Mouse (Mus musculus): Measurements from ENCODE around the gene Rgcc. TPM values are rescaled to one million over a fixed set of nuclear protein-coding genes. Genes with fewer than 3 reads are reported as not detected.

Gene Rgcc
- 20.3 and 20.8 TPM in 2 replicates for total RNA-seq (2017)

DNA sequence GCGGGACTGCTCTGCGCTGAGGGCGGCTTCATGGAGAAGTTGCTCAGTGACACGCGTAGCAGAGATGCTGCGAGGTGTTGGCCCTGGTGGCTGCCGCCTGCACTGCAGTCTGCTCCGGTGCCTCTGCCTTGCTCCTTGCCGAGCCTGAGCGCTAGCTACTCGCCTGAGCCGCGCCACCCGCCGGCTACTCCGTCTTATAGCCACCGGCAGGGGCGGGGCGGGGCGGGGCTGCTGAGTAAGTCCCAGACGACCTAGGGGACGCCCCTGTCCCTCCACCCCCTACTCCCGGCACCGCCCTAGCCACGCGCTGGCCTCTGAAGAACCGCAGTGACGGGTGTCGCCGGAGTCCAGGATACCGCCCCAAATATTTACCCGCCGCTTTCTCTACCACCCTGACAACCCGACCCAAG lies at the start of gene Rgcc:
Rgcc (minus strand) TSS at position 180 of the 410 bp plus-strand sequence.
- ATAC-seq (ENCODE audit: extremely low read depth, insufficient number of reproducible peaks, low FRiP score, poor library complexity, severe bottlenecking) = peak; percentile 94

DNA sequence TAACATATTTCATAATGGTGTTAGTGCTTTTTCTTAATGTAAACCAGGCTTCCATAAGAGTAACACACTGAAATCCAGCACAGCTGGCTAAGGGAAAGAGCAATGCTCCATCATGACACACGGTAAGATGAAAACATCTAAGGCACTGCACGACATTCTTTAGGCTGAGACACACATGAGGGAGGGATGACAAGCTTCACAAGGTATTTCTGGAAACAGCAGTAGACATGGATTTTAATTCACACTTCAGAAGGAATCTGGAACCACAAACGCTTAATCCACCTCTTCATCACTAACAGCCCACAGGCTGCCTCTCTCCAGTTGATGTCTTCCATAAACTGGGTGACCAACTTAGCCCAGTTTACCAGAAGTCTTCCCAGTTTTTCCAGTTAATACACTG lies 44.9 kb upstream of the Rgcc start:
- no peak for ATAC-seq (ENCODE audit: extremely low read depth, insufficient number of reproducible peaks, low FRiP score, poor library complexity, severe bottlenecking)

DNA sequence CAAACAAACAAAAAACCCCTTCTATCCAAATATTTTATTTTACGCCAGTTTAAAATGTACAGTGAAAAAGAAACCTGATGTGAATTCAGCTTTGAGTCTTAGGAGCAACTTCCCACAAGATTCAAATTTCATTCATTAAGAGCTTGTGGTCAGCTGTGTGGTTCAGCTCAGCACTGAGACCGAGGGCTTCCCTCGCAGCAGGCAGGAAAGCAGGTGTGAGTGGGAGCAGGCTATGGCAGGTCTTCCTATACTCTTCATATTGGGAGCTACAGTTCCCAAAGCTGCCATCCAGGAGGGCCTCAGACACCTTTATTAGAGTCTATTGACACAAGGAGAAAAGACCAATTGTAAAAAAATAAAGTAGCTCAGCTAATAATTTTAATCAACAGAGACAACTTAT lies 34.2 kb upstream of the Rgcc start:
- ATAC-seq (ENCODE audit: extremely low read depth, insufficient number of reproducible peaks, low FRiP score, poor library complexity, severe bottlenecking) = no peak

DNA sequence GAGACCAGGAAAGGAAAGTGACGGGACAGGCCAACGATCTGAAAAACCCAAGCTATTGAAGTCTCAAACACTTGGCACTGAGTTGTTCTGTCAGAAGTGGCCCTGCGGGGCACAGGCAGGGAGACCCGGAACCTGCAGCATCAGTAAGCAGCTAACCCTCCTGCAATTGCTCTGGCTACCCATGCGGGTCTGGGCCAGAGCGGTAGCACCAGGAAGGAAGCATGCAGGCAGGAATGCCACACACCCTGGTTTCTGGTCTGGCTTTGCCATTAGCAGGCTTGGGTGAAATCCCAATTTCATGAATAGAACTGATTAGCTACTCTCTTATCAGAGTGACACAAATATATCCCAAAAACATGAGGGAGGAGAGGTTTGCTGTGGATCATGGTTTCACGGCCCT lies 30.5 kb upstream of the Rgcc start:
- ATAC-seq (ENCODE audit: extremely low read depth, insufficient number of reproducible peaks, low FRiP score, poor library complexity, severe bottlenecking) = no peak

DNA sequence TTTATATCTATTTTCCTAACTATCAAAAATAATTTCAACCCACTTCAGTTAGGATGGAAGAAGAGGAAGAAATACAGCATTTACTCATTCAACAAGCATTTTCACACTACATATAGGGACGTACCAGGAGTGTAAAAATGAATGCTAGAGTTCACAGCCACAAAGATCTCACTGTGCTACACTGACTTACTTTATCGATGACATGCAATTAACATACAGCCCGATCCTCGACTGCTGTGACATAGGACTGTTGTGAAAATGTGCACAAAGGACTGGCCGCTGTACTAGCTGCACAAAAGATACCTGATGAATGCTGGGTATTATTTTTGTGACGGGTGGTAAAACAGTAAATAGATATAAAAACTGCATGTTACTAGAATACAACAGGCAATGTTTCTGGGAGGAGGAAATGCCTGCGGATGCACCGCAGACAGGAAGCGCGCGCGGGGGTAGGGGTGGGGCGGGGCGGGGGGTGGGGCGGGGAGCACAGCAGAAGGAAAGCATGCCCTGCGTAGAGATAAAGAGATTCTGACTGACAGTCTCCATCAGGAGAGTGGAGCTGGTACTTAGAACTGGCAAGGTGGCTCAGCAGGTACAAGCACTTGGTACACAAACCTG lies 29.6 kb upstream of the Rgcc start:
- ATAC-seq (ENCODE audit: extremely low read depth, insufficient number of reproducible peaks, low FRiP score, poor library complexity, severe bottlenecking) = peak; percentile 49; the same call in 1 of the 2 replicates

DNA sequence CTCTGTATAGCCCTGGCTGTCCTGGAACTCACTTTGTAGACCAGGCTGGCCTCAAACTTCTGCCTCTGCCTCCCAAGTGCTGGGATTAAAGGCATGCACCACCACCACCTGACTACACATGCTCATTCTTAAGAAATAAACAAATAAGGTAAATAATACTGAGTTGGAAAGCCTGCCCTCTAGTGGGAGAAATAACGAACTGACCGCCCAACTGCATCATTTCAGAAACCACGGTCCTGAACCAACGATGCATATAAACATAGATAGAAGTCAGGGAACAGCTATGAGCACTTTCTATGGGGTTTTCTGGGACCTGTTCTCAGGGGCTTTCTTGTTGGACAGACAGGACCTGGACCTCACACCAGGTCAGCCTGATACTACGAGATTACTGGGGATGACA lies 25.6 kb upstream of the Rgcc start:
- ATAC-seq (ENCODE audit: extremely low read depth, insufficient number of reproducible peaks, low FRiP score, poor library complexity, severe bottlenecking) = peak; percentile 60; the same call in 1 of the 2 replicates

DNA sequence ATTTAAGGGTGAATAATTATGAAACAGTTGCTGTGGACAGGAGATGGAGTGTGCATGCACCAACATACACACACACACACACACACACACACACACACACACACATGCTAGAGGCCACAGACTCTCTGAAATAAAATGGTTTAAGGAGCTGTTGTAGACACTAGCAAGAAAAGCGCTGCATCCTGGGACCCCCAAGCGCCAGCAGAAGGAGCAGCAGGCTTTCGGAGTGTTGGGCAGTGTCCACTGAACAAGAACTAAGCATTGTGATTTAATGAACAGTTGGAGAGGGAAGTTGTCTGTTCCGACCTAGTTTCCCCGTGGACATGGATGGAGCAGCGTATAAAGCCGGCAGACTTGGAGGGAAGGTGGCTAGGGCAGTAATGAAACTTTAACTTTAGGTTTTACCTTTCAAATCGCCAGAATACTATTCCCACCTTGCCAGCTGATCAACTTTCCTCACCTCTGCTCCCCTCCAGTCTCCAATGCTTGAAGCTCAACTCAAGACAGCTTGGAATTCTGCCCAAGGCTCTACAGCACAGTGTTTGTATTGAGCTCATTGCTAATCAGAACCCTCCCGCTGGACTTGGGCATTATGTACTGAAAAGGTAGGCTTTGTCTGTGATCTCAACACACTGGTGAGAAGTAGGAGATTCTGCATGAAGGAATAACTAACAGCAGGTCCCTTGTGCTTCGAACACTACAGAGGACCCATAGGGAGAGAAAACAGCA lies 22.8 kb upstream of the Rgcc start:
- ATAC-seq (ENCODE audit: extremely low read depth, insufficient number of reproducible peaks, low FRiP score, poor library complexity, severe bottlenecking) = no peak

DNA sequence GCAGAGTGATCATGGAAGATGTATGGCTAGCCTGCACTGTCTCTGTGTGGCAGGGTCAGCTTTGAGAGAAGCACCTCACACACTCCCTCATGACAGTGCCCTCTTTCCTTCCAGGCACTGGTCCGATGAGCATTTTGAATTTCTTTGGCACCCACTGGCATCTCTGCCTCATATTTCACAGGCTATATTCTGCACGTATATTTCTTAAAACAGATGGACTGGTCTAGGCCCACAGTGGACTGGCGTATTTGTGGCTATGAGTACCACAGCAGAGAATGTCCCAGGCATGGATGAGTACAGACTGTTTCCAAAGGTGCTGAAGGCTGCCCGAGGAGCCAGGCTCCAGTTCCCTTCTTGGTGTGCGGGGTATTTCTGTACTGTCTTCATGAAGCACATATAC lies 20.4 kb upstream of the Rgcc start:
- ATAC-seq (ENCODE audit: extremely low read depth, insufficient number of reproducible peaks, low FRiP score, poor library complexity, severe bottlenecking) = no peak

DNA sequence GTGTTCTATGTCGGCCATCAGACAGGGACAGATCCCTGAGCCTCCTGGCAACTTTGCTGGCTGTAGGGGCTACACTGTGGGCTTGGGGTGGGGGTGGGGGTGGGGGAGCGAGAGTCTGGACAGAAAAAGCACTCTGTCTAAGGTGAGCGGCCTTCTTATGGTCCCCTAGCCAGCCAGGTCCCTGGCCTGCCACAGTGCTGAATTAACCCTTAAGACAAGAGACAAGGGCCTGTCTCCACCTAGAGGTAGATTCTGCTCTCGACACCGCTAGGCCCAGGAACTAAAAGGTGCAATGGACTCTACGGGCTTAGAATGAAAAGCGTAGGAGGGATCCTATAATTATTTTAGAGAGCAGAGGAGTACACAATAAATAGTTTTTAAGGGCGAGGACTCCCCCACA lies 19.7 kb upstream of the Rgcc start:
- ATAC-seq (ENCODE audit: extremely low read depth, insufficient number of reproducible peaks, low FRiP score, poor library complexity, severe bottlenecking) = no peak

DNA sequence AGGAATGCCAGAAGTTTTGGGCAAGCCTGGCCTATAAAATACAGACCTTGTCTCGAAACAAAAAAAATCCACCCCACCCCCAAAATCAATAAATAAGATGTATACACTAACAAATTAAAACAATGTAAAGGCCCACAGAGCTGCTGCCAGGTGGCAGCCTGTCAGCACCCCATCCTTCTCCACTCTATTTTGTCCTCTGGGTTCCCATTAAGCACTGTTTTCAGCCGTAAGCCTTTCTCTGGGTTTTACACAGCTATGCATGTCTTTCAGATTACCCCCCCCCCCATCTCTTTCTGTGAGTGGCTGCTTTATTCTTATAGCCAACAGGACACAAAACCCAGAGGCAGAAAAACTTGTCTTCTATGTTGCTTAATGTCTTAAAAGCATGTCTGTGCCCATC lies 16.2 kb upstream of the Rgcc start:
- no peak for ATAC-seq (ENCODE audit: extremely low read depth, insufficient number of reproducible peaks, low FRiP score, poor library complexity, severe bottlenecking)

DNA sequence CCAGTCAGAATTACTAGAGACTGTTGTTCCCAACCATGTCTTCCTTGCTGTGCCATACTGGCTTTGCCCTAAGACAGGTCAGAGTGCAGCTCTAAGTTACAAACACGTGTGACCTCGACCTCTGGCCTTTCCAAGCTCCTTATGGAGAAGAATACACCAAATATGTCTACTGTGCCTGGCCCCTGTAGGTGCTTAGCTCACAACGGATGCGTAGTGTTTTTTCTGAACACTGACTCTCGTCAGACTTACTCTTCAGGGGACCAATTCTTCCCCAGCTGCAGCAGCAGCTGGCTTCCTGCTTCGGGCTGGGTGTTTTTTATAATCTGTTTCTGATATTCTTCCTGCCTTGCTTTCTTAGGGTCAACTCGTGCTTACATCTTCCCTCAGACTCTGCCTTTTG lies 14.4 kb upstream of the Rgcc start:
- no peak for ATAC-seq (ENCODE audit: extremely low read depth, insufficient number of reproducible peaks, low FRiP score, poor library complexity, severe bottlenecking)

DNA sequence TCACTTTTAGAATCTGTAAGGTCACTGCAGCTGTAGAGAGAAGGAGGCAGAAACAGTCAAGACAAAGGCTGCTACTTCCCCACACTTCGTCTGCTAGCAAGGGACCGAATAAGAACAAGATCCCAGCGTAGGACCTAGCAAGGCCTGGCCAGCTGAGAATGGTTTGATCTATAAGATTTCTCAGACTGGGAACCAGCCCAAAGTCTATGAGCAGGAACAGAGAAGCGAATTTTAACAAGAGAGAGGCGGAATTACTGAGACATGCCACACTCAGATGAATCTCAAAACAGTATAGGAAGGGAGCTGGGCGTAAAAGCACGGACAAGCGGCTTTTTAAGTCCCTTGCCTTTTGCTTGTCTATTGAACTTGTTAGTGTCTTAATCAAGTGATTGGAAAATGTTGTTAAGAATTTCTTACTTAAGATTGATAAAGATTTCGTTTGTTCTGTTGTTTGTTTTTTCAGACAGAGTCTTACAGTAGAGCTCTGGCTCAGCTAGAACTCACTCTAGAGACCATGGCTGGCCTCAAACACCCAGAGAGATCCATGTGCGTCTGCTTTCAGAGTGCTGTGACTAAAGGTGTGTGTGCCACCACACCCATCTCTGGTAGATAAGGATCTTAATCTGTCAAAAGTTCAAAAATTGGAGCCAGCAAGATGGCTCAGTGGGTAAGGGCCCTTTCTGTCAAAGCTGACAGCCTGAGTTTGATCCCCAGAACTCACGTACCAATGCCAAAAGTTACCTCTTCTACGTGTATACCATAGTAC lies 13.0 kb upstream of the Rgcc start:
- no peak for ATAC-seq (ENCODE audit: extremely low read depth, insufficient number of reproducible peaks, low FRiP score, poor library complexity, severe bottlenecking)

DNA sequence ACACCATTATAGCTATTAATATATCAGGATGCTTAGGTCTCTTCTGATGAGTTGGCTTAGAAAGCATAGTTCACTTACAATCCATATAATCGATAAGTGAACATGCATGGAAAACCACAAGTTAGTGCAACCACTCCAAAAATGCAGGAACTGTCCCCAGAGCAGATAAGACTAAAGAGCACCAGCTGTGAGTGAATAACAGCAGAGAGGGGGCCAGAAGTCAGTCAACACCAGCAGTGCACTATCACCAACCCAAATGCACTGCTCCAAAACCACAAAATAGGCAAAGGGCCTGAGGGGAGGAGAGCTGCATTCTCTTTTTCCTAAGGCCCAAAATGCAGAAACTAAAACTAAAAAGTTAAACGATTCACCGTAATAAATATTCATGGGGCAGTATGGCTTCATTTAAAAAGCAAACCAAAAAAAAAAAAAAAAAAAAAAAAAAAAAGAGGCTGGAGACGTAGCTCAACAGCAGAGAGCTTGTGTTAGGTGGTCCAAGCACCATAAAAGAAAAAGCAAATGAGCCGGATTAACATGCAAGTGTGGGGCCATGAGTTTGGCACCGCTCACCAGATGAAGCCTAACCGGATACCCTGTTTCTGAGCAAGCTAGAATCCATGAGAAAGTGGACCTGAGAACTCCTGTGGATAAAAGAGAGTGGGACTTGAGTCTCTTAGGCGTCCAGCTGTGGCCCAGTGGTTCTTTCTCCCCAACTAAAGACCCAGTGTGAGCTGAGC lies 12.2 kb upstream of the Rgcc start:
- no peak for ATAC-seq (ENCODE audit: extremely low read depth, insufficient number of reproducible peaks, low FRiP score, poor library complexity, severe bottlenecking)

DNA sequence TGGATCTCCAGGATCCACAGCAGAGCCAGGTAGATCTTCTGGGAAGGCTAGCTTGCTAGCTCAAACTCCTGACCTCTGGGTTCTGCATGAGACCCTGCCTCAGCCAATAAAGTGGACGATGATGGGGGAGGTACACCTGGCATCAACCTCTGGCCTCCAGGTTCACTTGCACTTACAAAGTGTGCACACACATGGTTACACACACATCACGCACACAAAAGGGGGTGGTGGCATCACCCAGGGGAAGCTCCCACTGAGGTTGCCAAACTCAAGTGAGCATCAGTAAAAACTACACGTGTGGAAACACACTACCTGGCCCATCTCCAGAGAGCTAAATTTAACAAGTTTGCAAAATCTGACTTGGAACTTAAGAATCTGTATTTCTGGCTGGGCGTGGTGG lies 11.3 kb upstream of the Rgcc start:
- no peak for ATAC-seq (ENCODE audit: extremely low read depth, insufficient number of reproducible peaks, low FRiP score, poor library complexity, severe bottlenecking)

DNA sequence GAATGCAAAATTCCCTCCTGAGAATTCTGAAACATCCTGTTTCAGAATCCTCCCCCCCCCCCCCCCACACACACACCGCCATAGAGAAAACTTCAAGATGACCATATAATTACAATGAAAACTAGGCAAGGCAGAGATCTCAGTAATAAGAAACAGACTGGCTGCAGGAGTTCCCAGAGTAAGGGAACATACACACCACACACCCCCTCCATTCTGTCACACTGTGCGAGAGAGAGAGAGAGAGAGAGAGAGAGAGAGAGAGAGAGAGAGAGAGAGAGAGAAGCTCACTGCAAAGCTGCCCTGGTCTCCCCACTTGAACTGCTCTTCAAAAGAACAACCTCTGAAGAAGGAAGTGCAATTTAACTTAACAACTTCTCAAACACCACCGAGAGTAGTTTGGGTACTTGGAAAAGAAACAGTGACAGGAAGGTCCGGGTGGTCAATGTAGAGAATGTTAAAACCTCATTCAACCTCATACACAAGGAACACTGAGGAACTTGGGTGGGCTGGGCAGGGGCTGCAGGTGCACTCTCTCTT lies 10.5 kb upstream of the Rgcc start:
- ATAC-seq (ENCODE audit: extremely low read depth, insufficient number of reproducible peaks, low FRiP score, poor library complexity, severe bottlenecking) = no peak

DNA sequence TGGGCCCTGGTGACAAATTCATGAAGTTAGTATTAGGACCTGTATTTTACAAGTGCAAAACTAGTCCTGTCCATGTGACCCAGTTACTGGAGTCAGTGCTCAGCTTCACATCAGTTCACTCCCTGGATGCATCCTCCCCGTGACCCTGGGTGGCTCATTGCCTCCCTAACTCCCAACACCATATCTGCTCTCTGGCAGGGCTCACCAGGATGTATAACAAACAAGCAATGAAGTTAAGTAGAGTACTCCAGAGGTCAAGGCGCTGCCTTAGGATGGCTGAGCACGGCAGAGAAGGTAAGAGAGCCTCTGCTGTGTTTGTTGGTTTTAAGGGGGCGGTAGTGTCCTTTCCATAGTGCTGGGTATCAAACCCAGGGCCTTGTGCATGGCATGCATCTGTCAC lies 7.7 kb upstream of the Rgcc start:
- no peak for ATAC-seq (ENCODE audit: extremely low read depth, insufficient number of reproducible peaks, low FRiP score, poor library complexity, severe bottlenecking)

DNA sequence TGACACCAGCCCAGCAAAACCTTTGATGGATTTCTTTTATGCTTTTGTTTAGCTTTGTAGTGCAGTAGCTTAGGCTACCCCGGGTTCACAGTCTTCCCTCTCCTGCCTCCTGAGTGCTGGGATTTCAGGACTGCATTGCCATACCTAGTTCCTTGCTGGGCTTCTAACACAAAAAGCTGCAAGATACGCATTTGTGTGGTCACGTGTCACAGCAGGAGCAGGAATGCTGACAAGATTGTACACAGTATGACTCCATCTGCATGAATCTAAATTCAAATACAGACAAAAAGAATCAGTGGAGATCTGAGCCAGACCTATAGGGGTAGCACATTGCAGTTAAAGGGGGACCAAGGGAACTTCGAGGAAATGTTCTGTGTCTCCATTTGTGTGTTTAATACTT lies 6.9 kb upstream of the Rgcc start:
- no peak for ATAC-seq (ENCODE audit: extremely low read depth, insufficient number of reproducible peaks, low FRiP score, poor library complexity, severe bottlenecking)

DNA sequence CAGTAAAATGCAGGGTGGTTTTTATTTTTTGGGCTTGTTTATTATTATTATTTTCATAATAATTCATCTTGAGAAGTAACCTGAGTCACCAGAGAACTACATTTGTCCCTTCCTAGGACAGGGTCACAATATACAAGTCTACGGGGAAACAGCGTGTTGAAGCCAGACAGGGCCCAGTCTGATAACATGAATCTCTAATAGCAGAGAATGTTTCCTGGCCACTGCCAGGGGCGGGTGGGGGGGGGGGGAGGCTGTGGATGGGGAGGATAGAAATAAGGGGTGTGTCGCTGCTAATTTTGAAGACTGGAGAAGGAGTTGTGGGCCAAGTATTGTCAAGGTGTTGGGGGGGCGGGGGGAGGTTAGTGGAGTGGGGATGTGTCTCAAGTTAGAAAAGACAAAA lies 6.5 kb upstream of the Rgcc start:
- no peak for ATAC-seq (ENCODE audit: extremely low read depth, insufficient number of reproducible peaks, low FRiP score, poor library complexity, severe bottlenecking)

DNA sequence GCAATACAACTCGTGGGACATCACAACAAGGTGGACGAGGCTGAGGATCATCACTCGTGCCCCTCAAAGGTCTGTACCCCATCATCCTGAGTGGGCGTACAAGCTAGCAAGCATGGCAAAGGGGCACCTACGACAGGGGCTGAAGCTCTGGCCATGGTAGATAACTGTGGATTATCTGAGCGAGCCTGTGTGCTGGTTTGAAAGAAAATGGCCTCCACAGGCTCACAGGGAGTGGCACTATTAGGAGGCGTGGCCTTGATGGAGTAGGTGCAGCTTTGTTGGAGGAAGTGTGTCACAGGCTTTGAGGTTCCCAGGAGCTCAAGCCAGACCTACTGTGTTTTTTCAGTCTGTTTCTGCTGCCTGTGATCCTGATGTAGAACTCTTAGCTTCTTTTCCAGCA lies 5.7 kb upstream of the Rgcc start:
- ATAC-seq (ENCODE audit: extremely low read depth, insufficient number of reproducible peaks, low FRiP score, poor library complexity, severe bottlenecking) = no peak

All from neutrophil, adult 5-6 weeks (primary cell).